Mouse (Mus musculus): Measurements from ENCODE around the gene Chuk.

DNA sequence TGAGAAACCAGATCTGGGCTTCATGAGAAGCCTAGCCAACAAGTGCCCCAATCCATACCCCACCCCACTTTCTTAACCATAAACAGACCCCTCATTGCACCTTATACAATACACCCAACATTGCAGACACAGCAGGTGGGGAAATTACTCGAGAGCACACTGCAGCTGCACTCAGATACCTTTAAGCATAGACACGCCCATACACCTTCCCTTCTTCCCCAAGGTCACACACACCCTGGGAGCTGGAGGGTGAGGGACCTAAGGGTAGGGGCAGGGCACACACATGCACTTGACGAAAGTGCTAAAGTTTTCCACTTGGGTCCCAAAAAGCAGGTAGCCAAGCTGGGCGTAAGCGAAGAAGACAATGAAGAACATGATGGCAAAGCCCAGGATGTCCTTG is 46.5 kb upstream of the Chuk start:
- TF ChIP-seq POLR2A (IDR thresholded peaks at IDR 0.05; ENCODE audit: control insufficient read depth, extremely low read depth, insufficient read depth, low read length, poor library complexity) = no peak
- TF ChIP-seq CTCF (IDR thresholded peaks at IDR 0.05; ENCODE audit: borderline replicate concordance, control insufficient read depth, extremely low read depth, insufficient read depth, low read length, poor library complexity) = no peak

All from thymus, adult 2 months (tissue).